Mouse (Mus musculus): ENCODE results near the gene Nudc.

Nudc gene

DNA sequence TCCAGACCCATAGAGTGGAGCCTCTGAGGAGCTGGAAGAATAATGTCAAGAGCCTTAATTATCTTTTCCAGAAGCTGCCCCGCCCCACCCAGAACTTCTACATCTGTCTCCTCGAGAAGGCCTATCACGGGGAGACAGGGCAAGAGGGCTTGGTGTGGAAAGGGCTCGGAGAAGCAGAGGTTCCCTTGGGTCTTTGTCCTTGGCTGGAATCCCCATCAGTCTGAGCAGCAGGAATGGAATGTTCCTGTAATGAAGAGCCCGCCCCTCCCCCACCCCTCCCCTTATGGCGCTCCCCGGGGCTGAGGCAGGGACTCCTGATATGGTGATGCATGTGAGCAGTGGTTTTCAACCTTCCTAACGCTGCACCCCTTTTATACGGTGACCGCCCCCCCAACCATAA lies 54.0 kb downstream of the Nudc start:
- DNase-seq (ENCODE audit: low read depth, low spot score): no peak

DNA sequence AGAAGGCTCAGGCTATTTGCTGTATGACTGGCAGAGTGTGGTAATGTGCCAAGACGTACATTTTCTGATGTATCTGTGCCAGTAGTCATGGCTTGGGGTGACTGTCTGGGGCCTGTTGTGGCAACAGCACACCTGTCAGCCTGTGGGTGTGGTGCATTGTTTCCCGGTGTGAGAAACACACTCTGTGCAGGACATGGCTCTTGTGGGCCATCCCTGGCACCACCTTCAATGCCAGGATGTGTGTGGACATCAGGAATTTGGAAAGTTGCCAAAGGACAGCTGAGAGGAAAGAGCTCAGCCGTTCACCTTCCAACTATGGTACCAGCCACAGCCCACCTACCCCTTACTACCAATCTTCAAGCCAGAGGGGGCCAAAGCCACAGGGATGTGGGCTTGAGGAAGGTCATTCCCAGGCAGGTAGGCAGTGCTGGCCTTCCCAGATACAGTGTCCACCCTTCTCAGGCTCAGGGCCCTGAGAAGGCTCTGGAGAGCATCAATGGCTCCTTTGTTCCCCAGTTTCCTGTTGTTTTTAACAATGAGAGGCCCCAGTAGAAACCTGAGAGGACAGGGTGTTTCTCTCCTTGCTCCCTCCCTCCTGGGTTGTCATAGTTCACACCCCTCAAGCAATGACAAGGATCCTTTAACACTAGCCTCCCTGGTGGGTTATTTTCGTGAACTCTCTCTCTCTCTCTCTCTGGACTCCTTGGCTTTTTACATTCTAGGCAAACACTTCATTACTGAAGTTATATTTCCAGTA lies 56.1 kb downstream of the Nudc start:
- DNase-seq (ENCODE audit: low read depth, low spot score): no peak

DNA sequence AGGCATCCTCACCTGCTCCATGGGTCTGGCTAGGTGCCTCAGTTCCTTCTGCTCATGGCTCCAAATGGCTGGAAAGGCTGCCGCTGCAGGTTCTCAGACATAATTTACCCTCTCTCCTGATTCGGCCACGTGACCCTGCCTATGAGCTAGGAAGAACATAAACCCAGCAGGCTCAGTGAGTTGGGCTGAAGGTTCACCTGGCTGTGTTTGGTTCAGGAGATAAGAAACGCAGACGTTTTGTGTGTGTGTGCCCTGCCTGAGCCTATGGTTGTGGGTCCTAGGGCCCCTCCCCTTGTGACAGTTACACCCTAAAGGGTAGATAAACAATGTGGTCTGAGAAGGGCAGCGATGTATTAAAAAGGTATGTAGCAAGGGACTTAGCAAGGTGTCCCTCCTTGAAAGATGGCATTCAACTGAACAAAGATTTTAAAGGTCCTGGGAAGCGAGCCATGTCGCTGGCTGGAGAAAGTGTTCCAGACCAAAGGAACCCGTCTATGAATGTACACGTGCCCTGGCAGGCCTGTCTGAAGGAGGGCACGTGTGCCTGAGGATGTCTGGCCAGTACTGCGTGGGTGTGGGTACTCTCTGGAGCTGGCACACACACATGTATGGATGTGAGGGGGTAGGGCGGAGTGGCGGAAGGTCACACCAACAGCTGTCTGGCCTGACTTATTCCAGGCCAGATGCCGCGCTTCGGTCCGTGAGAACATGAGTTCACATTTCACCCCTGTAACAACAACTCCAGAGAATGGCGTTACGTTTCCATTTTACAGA lies 57.0 kb downstream of the Nudc start:
- DNase-seq (ENCODE audit: low read depth, low spot score): no peak

DNA sequence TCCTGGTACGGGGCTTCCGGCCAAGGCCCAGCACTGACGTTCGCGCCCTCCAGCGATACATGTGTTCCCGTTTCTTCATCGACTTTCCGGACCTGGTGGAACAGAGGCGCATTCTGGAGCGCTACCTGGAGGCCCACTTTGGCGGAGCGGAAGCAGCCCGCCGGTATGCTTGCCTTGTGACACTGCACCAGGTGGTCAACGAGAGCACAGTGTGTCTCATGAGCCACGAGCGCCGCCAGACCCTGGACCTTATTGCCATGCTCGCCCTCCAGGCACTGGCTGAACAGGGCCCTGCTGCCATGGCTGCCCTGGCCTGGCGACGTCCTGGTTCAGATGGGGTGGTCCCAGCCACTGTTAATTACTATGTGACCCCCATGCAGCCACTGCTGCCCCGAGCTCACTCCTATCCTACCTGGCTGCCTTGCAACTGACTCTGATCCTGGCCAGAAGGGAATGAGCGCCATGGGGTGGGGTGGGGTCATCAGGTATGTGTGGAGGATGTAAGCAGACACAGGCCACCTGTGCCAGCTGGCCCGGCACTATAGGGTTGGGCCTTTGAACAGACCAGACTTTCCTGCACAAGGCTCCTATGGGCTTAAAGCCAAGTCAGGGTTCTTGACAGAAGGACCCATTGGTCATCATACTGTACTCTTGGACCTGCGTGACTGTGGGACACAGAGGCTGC lies 59.0 kb downstream of the Nudc start:
- DNase-seq (ENCODE audit: low read depth, low spot score): no peak

DNA sequence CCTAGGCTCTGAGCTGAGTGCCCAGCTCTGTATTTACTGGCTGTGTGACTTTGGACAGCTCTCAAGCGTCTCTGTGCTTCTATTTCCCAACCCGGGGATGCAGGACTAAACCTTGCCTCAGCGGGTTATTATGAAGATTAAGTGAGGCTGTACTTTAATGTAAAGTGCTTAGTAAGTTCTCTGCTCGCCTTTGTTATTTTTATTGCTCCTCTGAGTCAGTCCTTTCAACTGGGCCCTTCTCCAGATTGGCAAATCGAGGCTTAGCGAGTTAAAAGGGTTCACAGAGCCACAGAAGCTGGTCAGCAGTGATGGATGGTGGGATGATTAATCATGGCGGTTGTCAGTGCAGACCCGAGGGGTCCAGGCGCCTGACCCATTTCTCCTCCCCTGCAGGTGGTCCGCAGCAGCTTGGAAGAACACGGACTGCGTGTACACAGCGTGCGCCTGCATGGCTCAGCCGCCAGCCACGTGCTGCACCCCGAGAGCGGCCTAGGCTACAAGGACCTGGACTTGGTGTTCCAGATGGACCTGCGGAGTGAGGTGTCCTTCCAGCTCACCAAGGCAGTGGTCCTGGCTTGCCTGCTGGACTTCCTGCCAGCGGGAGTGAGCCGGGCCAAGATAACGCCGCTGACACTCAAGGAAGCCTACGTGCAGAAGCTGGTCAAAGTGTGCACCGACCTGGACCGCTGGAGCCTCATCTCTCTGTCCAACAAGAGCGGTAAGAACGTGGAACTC lies 59.9 kb downstream of the Nudc start:
- DNase-seq (ENCODE audit: low read depth, low spot score): no peak

DNA sequence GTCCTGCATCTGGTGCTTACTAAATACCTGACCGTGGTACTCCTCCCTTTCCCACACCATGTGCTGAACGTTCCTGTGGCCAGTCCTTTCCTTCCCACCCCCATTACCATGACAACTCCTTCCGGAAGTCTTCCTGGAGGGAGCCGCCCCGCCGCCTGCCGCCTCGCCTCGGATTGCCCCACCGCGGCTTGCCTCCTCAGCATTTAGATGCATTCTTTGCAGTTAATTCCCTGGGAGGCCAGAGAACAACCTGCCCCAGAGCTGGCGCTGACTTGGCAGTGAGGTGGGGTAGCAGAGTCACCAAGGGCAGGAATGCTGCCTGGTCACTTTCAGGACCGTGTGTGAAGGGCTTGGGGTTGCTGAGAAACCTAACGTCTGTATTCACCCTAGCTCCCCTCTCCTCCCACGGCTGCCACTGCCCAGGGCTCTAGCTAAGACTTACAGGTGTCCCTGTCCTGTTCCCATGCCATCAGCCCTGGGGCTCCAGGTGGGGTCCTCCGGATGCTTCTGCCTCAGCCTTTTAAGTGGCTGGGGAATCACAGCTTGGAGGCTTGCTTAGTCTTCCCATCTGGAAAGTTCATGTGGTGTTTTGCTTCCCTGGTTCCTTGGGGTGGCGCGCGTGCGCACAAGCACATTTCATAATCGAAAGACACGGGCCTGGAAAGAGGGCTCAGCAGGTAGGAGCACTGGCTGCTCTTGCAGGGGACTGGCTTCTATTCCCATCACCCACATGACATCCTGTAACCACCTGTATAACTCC lies 61.4 kb downstream of the Nudc start:
- no peak for DNase-seq (ENCODE audit: low read depth, low spot score)

Data from A20 (cell line).